Mouse (Mus musculus): ENCODE measurements around the gene Tpcn1.

Gene Tpcn1

DNA sequence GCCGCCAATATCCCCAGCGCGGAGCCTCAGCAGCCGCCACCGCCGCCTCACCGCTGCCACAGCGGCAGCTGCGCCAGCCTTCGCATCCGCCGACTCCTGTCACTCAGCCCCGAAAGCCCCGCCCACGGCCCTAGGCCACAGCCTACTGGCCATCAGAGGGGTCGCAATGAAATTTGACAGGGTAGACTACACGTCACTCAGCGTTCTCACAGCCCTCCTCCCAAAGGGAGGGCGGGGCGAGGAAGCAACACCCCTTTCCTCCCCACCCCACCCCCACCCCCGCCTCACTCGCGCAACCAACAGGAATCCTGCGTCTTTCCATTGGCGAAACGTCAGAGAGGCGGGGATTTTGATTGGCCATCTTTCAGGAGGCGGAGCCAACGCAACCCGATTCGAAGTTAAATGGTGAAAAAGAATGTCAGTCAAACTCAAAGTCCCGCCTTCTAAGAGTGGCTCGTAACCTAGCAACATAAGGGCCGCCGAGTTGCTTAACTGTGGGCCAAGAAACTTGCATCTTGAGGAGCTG lies at the start of gene Tpcn1, which contains the start of gene Iqcd:
Tpcn1 (minus strand) TSS at position 105 of the 526 bp plus-strand sequence.
Iqcd (plus strand) TSS at position 448 of the 526 bp plus-strand sequence.
- DNase-seq (ENCODE audit: low read depth): peak; percentile 99

DNA sequence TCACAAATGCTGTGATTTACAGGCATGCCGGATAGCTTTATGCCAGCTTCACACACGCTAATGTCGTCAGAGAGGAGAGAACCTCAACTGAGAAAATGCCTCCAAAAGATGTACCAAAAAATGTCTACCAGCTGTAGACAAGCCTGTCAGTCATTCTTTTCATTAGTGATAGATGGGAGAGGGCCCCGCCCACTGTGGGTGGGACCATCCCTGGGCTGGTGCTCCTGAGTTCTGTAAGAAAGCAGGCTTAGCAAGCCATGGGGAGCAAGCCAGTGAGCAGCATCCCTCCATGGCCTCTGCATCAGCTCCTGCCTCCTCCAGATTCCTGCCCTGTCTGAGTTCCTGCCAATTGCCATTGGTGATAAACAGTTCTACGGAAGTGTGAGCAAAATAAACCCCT lies 47.2 kb upstream of the Tpcn1 start:
- no peak for DNase-seq (ENCODE audit: low read depth)

GRCm38 (mm10) chr5:120634860-120635259 lies 46.4 kb upstream of the Tpcn1 start:
- DNase-seq (ENCODE audit: low read depth): no peak

DNA sequence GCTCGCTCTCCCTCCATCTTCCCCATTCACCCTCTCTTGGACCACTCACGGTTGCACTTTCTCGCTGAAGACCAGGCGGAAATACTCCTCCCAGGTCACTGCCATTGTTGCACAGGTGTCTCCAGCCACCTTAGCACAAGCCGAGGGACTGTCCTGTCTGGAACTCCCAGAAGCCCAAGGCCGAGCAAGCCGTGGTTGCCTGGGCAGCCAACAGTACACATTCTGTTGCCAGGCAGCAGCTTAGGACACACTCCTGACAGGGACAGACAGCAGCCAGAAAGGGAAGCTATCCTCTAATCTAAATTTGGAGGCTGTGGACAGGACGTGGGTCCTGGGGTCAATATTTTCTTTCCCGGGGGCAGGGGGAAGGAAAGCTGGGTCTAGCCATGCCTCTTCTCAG lies 45.7 kb upstream of the Tpcn1 start, which contains the start of gene Cfap73:
Cfap73 (minus strand) TSS at position 105 of the 400 bp plus-strand sequence.
- DNase-seq (ENCODE audit: low read depth): no peak

DNA sequence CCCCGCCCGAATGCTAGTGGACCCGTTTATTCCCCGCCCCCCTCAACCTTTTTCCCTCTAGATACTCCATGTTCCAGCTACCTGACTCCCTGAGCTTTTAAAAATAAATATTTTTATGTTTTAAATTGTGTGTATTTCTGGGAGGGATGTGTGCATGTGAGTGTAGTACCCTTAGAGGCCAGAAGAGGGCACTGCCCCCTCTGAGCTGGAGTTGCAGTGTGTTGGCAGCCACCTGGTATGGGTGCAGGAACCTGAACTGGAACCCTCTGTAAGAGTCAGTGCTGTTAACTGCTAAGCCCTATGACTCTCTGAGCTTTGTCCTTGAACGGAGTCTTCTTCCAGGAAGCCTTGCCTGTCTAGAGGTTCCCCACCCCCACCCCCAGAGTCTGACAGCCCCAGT lies 43.4 kb upstream of the Tpcn1 start:
- DNase-seq (ENCODE audit: low read depth): peak; percentile 36

DNA sequence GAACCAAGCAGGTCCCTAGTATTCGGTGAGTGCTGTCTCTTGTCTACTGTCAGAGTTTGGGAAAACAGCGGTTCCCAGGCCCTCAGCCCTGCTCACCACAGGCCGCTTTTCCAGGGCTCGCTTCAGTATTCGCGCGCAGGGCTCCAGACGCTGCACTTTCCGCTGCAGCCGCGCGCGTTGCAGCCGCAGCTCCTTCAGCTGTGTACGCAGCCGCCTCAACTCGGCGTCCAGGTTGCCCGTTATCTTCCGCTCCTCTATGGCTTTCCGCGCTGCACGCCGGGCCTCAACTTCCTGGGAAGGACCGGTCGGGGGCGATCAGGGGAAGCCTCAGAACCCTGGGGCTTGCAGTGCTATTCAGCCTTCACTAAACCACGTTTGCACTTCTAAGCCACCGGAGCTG lies 42.7 kb upstream of the Tpcn1 start:
- DNase-seq (ENCODE audit: low read depth): peak; percentile 60

DNA sequence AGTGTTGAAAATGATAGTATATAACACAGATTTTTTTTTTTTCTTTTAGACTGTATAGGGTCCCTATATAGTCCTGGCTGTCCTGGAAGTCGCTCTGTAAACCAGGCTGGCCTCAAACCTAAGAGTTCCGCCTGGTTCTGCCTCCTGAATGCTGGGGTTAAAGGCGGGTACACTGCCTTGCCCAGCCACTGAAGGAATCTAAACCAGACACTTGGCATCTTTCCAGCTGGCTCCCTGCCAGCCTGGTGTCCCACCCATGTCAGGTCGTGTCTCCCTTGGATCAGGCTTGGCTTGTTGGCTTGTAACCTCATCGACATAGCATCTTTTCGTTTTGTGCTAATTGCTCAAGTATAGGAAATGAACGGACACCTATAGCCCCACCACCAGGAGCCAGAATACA lies 40.2 kb upstream of the Tpcn1 start:
- peak; percentile 30 for DNase-seq (ENCODE audit: low read depth)

DNA sequence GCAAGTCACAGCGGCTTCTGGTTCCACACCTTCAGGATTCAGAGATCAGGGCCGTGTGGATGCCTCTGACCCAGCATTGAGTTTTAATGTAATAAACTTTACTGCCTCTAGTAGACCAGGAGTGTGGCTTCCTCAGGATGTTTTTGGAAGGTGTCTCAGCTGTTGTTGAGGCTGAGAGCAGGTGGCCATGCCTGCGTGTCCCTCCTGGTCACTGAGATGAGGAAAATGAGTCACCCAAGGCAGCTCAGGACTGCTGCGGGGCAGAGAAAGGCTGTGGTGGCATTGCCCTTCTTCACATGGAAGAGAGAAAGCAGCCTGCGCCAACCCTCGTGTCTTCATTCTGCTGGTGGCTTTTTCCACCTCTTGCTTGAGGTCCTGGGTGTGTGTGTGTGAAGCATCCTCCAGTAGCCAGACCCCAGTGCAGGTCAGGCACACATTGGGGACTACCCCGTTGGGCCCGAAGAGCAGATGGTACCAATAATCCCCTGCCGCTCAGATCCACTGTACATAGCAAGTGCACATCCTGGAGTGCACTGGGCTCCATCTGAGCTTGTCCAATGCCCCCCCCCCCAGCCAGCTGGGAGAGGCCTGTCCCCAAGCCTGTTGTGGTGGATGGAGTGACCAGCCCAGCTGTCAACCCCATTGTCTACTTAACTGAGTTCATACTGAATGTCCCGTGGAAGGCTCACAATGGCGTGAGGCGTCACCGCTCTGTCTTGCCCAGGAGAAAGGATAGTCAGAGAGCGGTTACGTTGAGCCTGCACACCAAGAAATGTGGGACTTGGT lies 39.2 kb upstream of the Tpcn1 start:
- peak; percentile 6 for DNase-seq (ENCODE audit: low read depth)

DNA sequence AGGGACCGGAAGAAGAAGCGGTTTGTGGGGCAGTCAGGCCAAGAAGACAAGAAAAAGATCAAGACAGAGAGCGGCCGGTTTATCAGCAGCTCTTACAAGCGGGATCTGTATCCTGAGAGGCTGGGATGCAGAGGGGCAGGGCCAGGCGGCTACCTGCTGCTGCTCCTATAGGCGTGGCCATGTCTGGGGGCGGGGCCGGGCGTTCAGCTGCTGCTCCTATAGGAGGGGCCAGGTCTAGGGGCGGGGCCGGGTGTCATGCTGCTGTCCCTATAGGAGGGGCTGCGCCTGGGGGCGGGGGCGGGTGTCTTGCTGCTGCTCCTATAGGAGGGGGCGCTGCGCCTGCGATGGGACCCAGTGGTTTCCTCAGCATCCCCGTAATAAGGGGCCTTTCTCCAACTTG lies 37.9 kb upstream of the Tpcn1 start:
- peak; percentile 28 for DNase-seq (ENCODE audit: low read depth)

DNA sequence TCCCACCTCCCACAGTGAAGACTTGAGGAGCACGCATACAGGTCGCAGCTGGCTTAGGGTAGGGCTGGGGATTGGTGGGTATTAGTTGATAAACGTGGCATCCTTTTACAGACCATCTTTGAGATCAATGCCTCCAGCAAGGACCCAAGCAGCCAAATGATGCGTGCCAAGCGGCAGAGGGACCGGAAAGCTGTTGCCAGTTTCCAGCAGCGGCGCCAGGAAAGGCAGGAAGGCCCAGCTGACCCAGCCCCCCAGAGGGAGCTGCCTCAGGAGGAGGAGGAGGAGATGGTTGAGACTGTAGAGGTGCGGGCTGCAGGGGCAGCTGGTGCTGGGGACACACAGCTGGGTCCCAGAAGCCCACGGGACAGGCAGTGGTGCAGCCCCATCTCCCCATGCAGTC lies 36.0 kb upstream of the Tpcn1 start:
- DNase-seq (ENCODE audit: low read depth): no peak

- peak; percentile 64 for DNase-seq (ENCODE audit: low read depth)
Measured at GRCm38 (mm10) chr5:120622198-120622851, 33.9 kb upstream of the Tpcn1 start.

GRCm38 (mm10) chr5:120621846-120622197 lies 33.3 kb upstream of the Tpcn1 start:
- no peak for DNase-seq (ENCODE audit: low read depth)

DNA sequence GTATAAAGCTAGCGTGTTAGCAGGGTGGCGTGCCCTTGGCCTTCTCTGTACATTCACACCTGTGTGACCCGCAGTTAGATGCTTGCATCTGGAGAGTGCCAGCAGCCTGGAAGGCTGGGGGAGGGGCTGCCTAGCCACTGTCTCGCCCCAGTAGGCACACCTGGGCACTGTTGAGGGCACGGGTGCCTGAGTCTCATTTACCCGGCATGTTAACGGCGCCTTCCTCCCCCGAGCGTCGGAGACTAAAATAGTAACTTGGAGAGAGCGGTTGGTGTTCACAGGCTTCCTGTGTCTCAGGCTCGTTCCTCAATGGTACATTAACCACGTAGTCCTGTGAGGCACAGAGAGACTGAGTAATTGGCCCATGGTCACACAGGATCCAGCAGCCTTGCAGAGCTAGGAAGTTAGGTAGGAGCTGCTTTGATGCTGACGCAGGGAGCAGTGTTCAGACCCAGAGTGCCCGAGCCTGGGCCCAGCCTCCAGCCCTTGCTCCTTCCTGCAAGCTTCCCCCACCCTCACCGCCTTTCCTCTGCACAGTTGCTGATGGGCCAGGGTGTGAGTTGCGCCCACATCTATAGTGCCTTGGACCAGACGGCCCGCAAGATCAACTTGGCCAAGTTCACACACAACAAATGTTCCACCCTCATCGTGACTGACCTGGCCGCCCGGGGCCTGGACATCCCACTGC lies 32.7 kb upstream of the Tpcn1 start:
- peak; percentile 83 for DNase-seq (ENCODE audit: low read depth)

GRCm38 (mm10) chr5:120620375-120621077 lies 32.1 kb upstream of the Tpcn1 start:
- DNase-seq (ENCODE audit: low read depth): peak; percentile 96

DNA sequence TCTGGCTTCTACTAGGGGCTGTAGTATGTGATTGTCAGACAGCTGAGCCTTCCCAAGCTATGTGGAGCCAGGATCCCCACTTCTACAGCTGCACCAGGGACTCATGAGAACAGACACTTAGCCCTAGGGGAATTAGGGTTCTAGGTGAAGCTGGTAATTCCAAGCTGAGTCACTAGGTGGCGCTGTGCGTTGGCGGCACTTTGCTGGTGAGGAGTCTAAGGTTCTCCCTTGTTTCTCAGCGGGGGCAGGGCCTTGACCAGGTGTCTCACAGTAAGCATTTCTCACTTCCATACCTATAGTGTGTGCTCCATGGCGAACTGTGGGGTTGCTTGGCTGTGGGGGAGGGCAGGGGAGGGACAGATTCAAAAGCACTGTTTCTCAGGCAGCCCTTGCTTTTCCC lies 30.7 kb upstream of the Tpcn1 start:
- DNase-seq (ENCODE audit: low read depth): peak; percentile 87

DNA sequence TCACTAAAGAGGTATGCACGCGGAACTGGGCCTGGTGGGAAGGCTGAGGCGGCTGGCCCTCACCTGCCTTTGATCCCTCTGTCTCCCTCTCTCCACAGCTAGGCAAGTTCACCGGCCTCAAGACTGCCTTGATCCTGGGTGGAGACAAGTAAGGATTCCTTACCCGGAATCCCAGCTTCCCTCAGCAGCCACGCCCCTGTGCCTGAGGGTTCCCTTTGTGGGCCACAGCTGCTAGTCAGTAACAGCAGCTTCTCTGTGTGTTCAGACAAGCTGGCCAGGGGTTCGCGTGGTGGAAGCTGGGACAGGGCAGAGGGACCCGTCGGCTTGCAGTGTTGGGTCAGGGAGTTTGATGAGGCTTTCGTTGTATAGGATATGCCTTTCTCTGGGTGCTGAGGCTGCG lies 30.3 kb upstream of the Tpcn1 start:
- peak; percentile 25 for DNase-seq (ENCODE audit: low read depth)

DNA sequence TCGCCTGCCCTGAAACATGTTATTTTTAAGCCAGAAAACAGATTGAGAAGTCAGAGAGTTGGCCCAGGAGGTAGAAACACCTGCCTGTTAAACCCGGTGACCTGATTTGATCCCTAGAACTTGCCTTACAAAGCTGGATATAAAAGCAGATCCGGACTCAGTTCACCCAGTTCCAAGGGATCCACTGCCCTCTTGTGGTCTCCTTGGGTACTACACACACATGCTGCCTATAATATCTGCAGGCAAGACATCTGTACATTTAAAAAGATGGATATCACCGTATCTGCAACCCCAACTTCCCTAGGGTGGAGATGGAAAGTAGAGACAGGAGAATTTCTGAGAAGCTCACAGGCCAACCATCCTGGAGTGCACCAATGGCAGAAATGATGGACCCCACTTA lies 27.4 kb upstream of the Tpcn1 start:
- peak; percentile 81 for DNase-seq (ENCODE audit: low read depth)

GRCm38 (mm10) chr5:120612822-120613604 lies 24.5 kb upstream of the Tpcn1 start:
- DNase-seq (ENCODE audit: low read depth): peak; percentile 100

- no peak for DNase-seq (ENCODE audit: low read depth)
Measured at GRCm38 (mm10) chr5:120612442-120612821, 24.0 kb upstream of the Tpcn1 start, which contains the start of the genes Rita1 and Ddx54. TSS of gene Rita1 (minus strand) at chr5:120612589. TSS of gene Ddx54 (plus strand) at chr5:120612739.

GRCm38 (mm10) chr5:120611416-120611815 lies 22.9 kb upstream of the Tpcn1 start:
- DNase-seq (ENCODE audit: low read depth): no peak

GRCm38 (mm10) chr5:120610906-120611305 lies 22.4 kb upstream of the Tpcn1 start:
- DNase-seq (ENCODE audit: low read depth): peak; percentile 19
